Mouse (Mus musculus) layer of hippocampus, adult 2 months (tissue): ENCODE measurements around the gene Tbc1d1. TPM values are rescaled to one million over a fixed set of nuclear protein-coding genes. Genes with fewer than 3 reads are reported as not detected.

Experiments used
- DNase-seq, 2 experiments: peaks; one replicate each; pipeline ENCODE4 v3.0.0; 2022; ENCODE audit warnings: low spot score in 2 of 2
- H3K27ac ChIP-seq: fragments of 200-600 bp; 2 replicates; pipeline ENCODE4 v1.8.1; 2022
- H3K4me3 ChIP-seq: fragments of 200-600 bp; 2 replicates; pipeline ENCODE4 v1.8.1; 2022; ENCODE audit warnings: mild to moderate bottlenecking
- CTCF ChIP-seq: fragments of 200-600 bp; conservative IDR thresholded peaks from 2 replicates; pipeline ENCODE4 v1.8.1; 2022; ENCODE audit warnings: antibody characterized with exemption, mild to moderate bottlenecking, moderate library complexity
- long read RNA-seq, 2 experiments: library from polyadenylated mRNA; stranded (forward); transcript quantifications; one replicate each; pipeline ENCODE4 v2.0.0; 2021; ENCODE audit warnings: borderline mapping rate in 2 of 2
- total RNA-seq, 2 experiments: library from RNA; stranded (reverse); gene quantifications; 2 replicates each; pipeline ENCODE4 v1.2.3; 2021

Tbc1d1 gene
- total RNA-seq: 10 to 100 TPM; 26.6 to 33.2 TPM
- long read RNA-seq, experiment 1, full-length matches to known transcripts: 8 of 19 reads
- long read RNA-seq, experiment 1, partial matches to known transcripts: 3 of 19 reads
- long read RNA-seq, experiment 1, other reads (novel, unspliced or antisense): 8 of 19 reads
- long read RNA-seq, experiment 2, full-length matches to known transcripts: 11 of 24 reads
- long read RNA-seq, experiment 2, partial matches to known transcripts: 3 of 24 reads
- long read RNA-seq, experiment 2, other reads (novel, unspliced or antisense): 10 of 24 reads

DNA sequence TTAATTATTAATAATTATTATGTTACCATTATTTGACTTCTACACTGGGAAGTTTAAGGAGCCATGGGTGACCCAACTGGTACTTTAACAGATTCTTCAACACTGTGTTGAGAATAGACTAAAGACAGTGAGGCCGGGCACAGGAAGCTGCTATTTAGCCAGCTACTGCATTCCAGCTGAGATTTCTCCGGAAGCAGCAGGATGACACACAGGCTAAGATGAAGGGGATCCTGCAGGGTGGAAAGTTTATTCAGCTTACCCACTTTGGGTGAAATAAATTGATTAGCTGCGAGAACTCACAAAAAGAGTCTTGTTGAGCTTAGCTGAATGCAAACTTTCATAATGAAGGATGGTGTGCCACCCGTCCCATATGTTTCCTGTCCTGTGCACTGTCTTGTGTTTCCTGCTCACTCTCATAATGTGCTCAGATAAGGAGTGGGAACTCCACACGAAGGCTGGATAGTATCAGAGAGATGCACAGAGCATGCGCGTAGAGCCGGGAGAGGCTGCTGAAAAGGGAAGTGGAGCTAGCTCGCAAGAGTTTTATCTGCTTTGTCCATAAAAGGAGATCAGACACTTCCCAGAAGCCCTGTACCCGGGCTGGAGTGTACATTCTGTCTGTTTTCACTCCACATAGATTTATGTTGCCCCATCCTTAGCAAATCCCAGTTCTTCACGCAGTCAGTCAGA is at the start of gene Tbc1d1:
Gene Tbc1d1 (plus strand): TSS at position 445 of the 690 bp plus-strand sequence.
- peak in 1 of 2 experiments; percentile 24 for DNase-seq
- no peak within 1 kb of the TSS for H3K4me3 ChIP-seq
- TF ChIP-seq CTCF: no peak
- no peak within 1 kb of the TSS for H3K27ac ChIP-seq

DNA sequence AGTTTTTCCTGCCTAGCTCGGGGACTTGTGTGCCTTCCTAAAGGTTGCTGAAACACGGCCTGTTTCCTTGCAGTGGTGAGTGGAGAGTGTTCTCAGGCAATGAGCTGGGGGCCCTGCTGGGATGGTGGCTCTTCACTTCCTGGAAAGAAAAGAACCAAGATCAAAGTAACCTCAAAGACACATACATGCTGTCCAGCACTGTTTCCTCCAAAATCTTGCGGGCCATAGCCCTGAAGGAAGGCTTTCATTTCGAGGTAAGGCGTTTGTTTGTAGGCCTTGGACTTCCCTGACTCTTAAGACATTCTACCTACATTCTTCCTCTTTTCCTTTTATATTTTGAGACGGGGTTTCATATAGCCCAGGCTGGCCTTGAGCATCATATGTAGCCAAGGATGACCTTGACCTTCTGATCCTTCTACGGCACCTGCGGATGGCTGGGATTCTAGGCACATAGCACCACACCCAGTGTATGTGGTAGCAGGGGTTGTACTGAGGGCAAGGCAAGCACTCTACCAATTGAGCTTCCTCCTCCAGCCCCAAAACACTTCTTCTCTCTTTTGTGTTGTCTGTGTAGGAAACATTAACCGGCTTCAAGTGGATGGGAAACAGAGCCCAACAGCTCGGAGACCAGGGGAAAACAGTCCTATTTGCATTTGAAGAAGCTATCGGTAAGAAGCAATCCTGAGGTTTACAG is 48.4 kb upstream of the Tbc1d1 start:
- no peak overlapping the region for H3K4me3 ChIP-seq
- H3K27ac ChIP-seq: no peak overlapping the region
- TF ChIP-seq CTCF: no peak
- DNase-seq: no peak

DNA sequence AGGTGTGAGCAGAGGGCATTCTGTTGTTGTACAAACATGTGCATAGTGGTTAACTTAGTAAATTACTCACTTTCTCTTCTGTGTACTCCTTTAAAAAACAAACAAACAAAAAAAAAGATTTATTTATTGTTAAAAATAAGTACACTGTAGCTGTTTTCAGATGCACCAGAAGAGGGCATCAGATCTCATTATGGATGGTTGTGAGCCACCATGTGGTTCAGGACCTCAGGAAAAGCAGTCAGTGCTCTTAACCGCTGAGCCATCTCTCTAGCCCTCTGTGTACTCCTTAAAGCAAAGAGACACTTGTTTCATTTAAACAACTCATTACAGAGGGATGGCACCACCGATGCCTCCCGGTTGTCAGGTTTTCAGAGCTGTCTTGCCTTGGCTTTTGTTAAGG is 46.9 kb upstream of the Tbc1d1 start:
- DNase-seq: no peak
- peak; percentile 75 for TF ChIP-seq CTCF
- no peak overlapping the region for H3K4me3 ChIP-seq
- H3K27ac ChIP-seq: no peak overlapping the region

DNA sequence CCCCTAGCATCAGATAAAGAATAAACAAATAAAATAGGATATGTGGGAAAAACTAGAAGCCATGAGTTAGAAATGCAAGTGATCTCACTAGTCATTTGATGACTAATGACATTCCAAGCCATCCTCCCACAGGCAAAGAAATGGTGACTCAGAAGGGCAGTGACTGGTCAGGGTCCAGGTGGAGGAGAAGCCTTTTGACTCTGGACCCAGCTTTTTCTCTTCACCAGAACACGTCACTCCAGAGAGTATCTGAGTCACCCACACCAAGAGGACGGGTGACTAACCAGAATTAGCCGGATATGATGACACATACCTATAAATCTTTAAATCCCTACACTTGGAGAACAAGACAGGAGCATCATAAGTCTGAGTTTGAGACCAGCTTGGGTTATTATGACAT is 43.7 kb upstream of the Tbc1d1 start:
- no peak for DNase-seq
- no peak overlapping the region for H3K4me3 ChIP-seq
- no peak for TF ChIP-seq CTCF
- H3K27ac ChIP-seq: no peak overlapping the region

DNA sequence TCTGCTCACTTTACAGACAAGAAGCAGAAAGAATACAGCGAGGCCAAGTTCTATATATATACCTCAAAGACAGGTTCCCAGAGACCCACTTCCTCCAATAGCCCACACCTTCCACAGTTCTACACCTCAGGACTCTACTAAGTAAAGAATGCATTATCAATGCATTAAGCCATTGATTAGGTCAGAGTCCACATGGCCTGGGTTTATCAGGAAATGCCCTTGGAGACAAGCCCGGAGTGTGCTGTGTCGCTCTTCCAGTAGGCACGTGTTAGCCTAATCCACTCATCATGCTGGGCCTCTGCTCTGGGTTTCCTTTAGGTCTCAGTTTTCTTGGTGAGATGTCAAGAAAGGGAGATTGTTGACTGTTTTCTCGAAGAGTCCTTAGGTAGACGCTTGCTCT is 41.9 kb upstream of the Tbc1d1 start:
- no peak overlapping the region for H3K27ac ChIP-seq
- no peak for TF ChIP-seq CTCF

DNA sequence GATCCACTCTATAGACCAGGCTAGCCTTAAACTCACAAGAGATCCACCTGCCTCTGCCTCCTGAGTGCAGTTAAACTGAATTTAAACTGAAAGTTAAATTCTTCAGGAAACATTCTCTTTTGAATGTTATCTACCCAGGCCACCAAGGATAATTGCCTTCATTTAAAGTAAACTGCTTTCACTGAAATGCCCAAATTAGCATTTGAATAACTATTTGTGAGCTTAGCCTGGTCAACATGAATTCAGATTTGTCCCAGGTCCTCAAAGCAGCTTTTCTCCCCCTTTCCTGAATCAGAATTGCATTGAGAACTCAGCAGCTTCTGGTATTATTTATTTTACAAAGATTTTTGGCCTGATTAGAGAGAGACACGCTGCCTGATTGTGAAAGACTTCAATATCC is 38.9 kb upstream of the Tbc1d1 start:
- H3K27ac ChIP-seq: no peak overlapping the region
- no peak for TF ChIP-seq CTCF
- H3K4me3 ChIP-seq: no peak overlapping the region
- DNase-seq: no peak

More for the DNA sequence above, 41.9 kb upstream of the Tbc1d1 start:
- no peak overlapping the region for H3K4me3 ChIP-seq
- DNase-seq: no peak

DNA sequence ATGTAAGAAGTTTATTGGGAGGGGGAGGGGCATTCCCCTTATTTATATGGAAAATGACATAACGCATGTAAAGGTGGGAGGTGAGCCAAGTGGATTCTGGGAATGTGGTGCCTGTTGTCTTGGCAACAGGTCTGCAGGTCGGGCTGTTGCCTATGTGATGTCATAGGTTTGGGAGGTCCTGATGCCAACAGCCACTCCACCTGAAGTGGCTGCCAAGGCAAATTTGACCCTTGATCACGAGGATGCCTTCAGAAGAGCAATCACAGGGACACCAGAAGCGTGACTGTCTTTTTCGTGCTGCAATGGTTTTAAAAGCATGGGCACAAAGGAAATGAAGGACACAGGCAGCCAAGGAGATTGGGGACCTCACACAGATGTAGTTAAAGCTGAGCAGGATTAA is 30.3 kb upstream of the Tbc1d1 start:
- no peak overlapping the region for H3K27ac ChIP-seq
- no peak for TF ChIP-seq CTCF
- no peak for DNase-seq
- no peak overlapping the region for H3K4me3 ChIP-seq

DNA sequence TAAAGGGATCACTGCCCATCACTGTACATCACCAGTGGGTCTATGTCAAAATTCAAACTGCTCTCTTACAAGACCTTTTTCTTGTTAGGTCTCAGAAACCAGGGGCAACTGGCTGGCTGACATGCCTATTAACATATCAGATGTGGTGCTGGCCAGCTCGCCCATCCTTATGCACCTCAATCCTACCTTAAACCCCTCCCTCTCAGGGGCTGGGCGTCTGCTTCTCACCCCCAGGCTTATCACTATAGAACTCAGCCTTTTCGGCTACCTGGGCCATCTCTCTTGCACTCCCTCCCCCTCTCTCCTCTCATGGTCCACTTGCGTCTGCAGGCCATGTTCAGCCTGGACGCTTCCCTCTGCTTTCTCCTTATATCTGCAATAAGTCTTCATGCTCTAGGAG is 24.6 kb upstream of the Tbc1d1 start:
- Histone ChIP-seq H3K27ac (no peak overlapping the region), H3K4me3 (no peak overlapping the region)
- no peak for DNase-seq
- no peak for TF ChIP-seq CTCF

DNA sequence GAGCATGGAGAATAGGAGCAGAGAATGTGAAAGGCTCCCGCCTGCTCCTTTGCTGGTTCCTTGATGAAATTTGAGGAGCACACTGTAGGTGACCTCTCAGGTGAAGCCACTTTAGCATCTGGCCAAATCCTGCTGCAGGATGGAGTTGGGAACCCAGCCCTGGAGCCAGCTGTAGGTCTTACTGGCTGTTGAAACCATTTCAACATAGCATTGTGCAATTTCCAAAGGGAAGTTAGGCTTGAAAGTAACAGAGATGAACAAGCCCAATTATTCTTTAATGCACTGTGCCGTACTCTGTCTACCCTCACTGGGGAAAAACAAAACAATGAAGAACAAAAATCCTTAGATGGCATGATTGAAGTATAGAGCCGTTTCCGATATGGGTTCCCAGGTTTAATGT is 22.2 kb upstream of the Tbc1d1 start:
- no peak for DNase-seq
- Histone ChIP-seq H3K27ac (no peak overlapping the region), H3K4me3 (no peak overlapping the region)
- TF ChIP-seq CTCF: no peak

DNA sequence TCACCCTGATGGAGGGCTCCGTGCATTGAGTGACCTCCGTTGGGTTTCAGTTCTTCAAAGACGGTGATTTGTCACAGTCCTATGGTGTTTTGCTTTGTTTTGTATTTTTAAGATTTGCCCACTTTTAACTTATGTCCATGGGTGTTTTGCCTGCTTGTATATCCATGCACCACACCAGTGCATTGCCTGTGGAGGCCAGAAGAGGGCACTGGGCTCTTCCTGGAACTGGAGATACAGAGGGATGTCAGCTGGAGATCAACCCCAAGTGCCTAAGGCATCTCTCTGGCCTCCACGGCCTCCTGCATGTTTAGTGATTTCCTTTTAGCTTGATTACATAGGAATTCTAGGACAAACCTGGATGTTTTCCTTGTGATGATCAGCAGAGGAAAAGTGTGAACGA is 19.8 kb upstream of the Tbc1d1 start:
- no peak overlapping the region for H3K4me3 ChIP-seq
- TF ChIP-seq CTCF: peak; percentile 72
- no peak overlapping the region for H3K27ac ChIP-seq
- no peak for DNase-seq

DNA sequence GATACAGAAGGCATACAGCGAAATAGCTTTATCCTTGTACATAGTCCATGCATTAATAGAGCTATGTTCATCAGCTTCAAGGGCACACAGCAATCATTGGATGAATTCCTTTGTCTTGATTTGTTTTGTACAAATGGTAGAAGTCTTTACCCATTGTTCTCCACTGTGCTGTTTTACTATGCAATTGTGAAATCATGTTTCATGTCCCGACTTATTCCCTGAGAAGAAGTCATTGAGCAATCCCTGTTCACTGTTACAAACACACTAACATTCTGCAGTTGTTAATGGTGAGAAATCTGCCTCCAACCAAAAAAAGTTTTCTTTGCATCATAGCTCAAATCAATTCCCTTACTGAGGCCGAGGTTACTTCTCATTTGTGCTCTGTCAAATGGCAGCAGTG is 15.9 kb upstream of the Tbc1d1 start:
- Histone ChIP-seq H3K27ac (no peak overlapping the region), H3K4me3 (no peak overlapping the region)
- DNase-seq: no peak
- TF ChIP-seq CTCF: no peak

DNA sequence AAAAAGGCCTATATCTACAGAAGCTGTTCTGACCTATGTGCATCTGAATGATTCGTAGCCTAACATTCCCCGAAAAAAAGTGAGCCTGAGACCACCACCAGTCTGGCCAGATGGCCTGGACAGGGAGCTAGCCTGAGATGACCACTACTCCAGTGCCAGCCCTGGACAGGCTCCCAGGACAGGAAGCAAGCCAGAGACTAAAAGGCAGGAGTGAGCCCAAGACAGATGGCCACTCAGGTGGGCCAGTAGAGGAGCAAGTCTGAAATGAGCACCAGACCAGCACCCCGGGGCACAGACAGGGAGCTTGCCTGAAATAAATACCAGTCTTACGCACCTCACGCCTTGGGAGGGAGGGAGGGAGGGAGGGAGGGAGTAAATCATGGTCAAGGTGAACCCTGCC is 11.8 kb upstream of the Tbc1d1 start:
- no peak for TF ChIP-seq CTCF
- no peak overlapping the region for H3K4me3 ChIP-seq

DNA sequence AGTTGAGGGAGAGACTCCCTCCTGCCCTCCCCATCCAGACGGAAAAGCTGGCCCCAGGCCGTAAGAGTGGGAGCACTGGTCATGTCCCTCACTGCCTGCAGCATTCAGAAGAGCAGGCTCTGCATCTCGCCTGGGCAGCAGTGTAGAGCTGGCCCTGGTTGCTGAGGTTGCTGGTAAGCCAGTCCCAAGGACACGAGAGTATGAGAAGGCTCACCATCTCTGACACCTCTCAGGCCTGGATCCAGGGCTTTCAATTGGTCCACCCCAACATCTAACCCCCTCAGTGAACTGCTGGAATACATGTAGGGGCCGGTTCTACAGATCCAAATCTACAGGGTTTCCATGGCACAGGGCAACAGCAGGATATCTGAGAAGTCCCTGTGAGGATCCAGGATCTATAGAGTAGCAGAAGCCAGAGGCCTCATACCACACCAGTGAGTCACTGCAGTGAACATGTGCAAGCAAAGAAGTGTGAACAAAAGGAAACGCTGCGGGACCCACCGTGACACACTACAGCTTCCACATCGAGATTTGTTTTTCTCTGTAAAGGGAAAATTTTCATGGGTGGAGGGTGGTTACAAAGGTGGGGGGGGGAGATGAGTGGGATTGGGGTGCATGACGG is 9.6 kb upstream of the Tbc1d1 start:
- no peak for DNase-seq
- H3K27ac ChIP-seq: no peak overlapping the region
- TF ChIP-seq CTCF: no peak
- no peak overlapping the region for H3K4me3 ChIP-seq

More for the DNA sequence above, 11.8 kb upstream of the Tbc1d1 start:
- H3K27ac ChIP-seq: no peak overlapping the region
- no peak for DNase-seq
